Mouse (Mus musculus) heart, postnatal 36 days (tissue): ENCODE measurements around the gene Hhex. TPM values are rescaled to one million over a fixed set of nuclear protein-coding genes. Genes with fewer than 3 reads are reported as not detected.

Source experiments
- total RNA-seq, 2 experiments: library from RNA; stranded (reverse); gene quantifications; 2 replicates each; pipeline ENCODE4 v1.2.3; 2021

Gene Hhex
- total RNA-seq, 2 experiments from 2014 or later, result 3.3 to 4.4 TPM

Other genes starting within 250 kb of the Hhex start
- gene March5, start 227.3 kb upstream of the Hhex start, total RNA-seq, result 10 to 100 TPM; 76.8 to 88.5 TPM
- gene Cpeb3, start 226.2 kb upstream of the Hhex start, total RNA-seq, result 10 to 100 TPM; 77.6 to 93.0 TPM
- 10 to 100 TPM; 69.1 to 71.1 TPM for gene Ide, start 97.0 kb upstream of the Hhex start, total RNA-seq
- gene Kif11, start 58.4 kb upstream of the Hhex start, total RNA-seq, result 1 to 10 TPM in 1 of 2 experiments, under 1 TPM in 1; 0.89 to 1.0 TPM
- 10 to 100 TPM; 32.6 to 32.9 TPM for gene Exoc6, start 115.6 kb downstream of the Hhex start, total RNA-seq